Mouse (Mus musculus) erythroblast, embryonic 14.5 days (primary cell): Measurements from ENCODE around the gene 2210010C04Rik.

Source experiments
- GATA1 ChIP-seq: IDR thresholded peaks from 2 replicates; pipeline ENCODE4 v1.6.1; 2012; ENCODE audit warnings: low read length, inconsistent platforms, mixed read lengths
- TAL1 ChIP-seq: IDR thresholded peaks from 3 replicates; pipeline ENCODE4 v1.6.1; 2012; ENCODE audit warnings: low read length, inconsistent platforms, mixed read lengths

DNA sequence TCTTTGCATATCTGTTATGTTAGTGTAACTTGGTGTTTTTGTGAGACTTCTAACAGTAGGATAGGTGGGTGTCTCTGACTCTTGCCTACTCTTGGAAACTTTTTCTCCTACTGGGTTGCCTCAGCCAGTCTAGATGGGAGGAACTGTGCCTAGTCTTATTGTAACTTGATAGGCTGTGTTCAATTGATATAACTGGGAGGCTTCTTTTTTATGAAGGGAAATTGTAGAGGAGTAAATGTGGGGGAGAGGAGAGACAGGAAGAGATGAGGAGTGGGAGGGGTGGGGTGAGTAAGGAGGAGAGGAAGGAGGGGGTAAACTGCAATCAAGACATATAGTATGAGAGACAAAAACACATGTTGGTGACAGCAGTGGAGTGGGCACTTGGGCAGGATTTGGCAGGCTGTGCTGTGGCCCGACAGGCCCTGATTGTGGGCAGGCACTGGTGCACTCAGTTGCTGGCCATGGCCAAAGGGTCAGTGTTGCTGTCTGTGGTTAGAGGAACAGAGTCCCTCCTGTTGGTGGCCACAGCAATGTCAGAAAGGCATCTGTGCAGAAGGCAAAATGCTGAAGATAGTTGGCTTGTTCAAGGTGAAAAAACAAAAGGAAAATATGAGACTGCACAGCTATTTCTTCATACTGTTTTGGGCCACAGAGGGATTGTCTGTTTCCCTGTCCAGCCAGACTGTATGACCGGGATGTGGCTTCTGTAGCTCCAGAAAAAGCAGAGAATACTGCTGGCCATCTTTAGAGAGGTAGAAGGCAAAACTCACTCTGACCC, 9.2 kb downstream of the 2210010C04Rik start:
- no peak for TF ChIP-seq GATA1
- no peak for TF ChIP-seq TAL1
